Mouse (Mus musculus): ENCODE results near the gene 1700001P01Rik. TPM values are rescaled to one million over a fixed set of nuclear protein-coding genes. Genes with fewer than 3 reads are reported as not detected.

Gene 1700001P01Rik
- total and polyA plus RNA-seq, 3 experiments = 0.47 TPM; not detected in 2

DNA sequence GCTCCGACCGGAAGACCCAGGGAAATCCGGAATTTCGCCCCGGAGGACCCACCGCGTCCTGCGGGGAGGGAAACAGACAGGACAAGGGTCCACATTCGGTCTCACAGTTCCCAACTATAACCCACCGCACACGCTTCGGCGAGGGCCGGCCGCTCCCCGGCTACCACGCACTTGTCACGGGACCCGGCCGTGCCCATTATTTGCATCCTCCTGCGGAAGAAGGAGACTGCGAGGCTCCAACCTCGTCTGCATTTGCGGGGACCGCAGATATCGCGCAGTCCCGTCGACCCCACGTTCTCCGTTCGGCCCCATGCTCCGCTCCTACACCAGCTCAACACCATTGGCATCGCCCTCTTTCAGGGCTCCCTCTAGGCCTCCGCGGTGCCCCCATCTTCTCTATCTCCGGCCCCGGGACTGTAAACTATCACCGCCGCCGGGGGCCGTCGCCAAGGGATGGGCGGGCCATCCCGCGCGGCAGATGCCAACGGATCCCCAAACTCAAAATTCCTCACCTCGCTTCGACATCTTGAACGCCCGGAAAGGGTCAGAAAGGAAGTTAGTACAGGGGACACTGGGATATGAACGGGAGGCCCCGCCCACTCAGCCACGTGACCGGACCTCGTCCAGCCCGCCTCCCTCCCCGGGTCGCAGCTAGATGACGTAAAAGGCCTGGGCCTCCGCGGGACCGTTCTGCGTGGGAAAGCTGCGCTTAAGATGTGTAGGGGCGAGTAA, 6.3 kb upstream of the 1700001P01Rik start, which contains the start of gene Rpl23 (continued):
- peak; percentile 99 for TF ChIP-seq SIN3A (IDR thresholded peaks at IDR 0.05; ENCODE audit: low read length)
- TF ChIP-seq ZNF384 (IDR thresholded peaks at IDR 0.05; ENCODE audit: low read depth, low read length) = 0 out of 2 replicates have a peak, but pooled peaks have one; percentile 22
- TF ChIP-seq MXI1 (IDR thresholded peaks at IDR 0.05; ENCODE audit: low read depth, low read length) = peak; percentile 92
- TF ChIP-seq TBP (conservative IDR thresholded peaks at IDR 0.05; ENCODE audit: low read depth, low read length) = peak; percentile 97
- TF ChIP-seq BHLHE40 (IDR thresholded peaks at IDR 0.05; ENCODE audit: low read depth, low read length) = peak; percentile 87
- TF ChIP-seq JUN (IDR thresholded peaks at IDR 0.05; ENCODE audit: insufficient read depth, low read depth, low read length) = no peak; the same call in 1 of the 2 replicates
- peak; percentile 99 for TF ChIP-seq POLR2AphosphoS2 (IDR thresholded peaks at IDR 0.05; ENCODE audit: low read depth, low read length)
- TF ChIP-seq E2F4 (IDR thresholded peaks at IDR 0.05; ENCODE audit: insufficient replicate concordance, low read depth, low read length) = peak; percentile 89; the same call in 1 of the 2 replicates
- peak; percentile 98 for TF ChIP-seq KAT2A (IDR thresholded peaks at IDR 0.05; ENCODE audit: insufficient replicate concordance, low read length)
- peak; percentile 98 for TF ChIP-seq TCF12 (IDR thresholded peaks at IDR 0.05; ENCODE audit: low read depth, low read length)
- no peak for TF ChIP-seq EP300 (IDR thresholded peaks at IDR 0.05; ENCODE audit: low read length)
- peak; percentile 100 for TF ChIP-seq NELFE (IDR thresholded peaks at IDR 0.05; ENCODE audit: low read depth, low read length)

DNA sequence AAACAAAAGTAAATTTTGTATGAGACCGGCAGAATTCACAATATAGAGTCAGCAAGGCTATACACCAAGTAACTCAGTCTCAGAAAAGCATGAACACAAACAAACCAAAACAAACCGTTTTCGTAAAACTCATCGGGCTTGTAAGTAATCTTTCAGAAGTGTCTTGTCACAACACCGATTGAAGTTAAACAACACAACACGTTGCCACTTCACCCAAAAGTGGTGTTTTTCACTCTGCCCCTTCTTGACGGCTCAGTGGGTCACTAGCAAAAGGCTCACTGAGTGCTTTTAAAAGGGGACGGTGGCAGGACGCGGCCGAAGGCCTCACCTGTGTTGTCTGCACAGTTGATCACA, 5.7 kb upstream of the 1700001P01Rik start:
- H3K27ac ChIP-seq (ENCODE audit: insufficient read depth, low read depth) = peak overlapping the region; percentile 69
- no peak for DNase-seq (ENCODE audit: extremely low read depth)
- TF ChIP-seq POLR2A (IDR thresholded peaks at IDR 0.05; ENCODE audit: low read depth, low read length) (no peak), NELFE (IDR thresholded peaks at IDR 0.05; ENCODE audit: low read depth, low read length) (no peak), USF1 (IDR thresholded peaks at IDR 0.05; ENCODE audit: low read depth, low read length) (no peak), SMC3 (IDR thresholded peaks at IDR 0.05; ENCODE audit: low read depth, low read length) (no peak), EP300 (IDR thresholded peaks at IDR 0.05; ENCODE audit: low read length) (no peak), SIN3A (IDR thresholded peaks at IDR 0.05; ENCODE audit: low read length) (0 out of 2 replicates have a peak, but pooled peaks have one; percentile 17), MAZ (IDR thresholded peaks at IDR 0.05; ENCODE audit: low read depth, low read length) (no peak), MAFK (IDR thresholded peaks at IDR 0.05; ENCODE audit: insufficient replicate concordance, low read length) (no peak), RAD21 (IDR thresholded peaks at IDR 0.05; ENCODE audit: low read depth, low read length) (no peak)
- H3K9me3 ChIP-seq (replicated peaks; ENCODE audit: low read length) = peaks cover 4% of the 10 kb centered on the region
- peaks cover 8 to 39% of the 10 kb centered on the region in 2 experiments for H3K4me1 ChIP-seq (ENCODE audit: control insufficient read depth in 1 of 2, insufficient read depth in 2 of 2)
- peak overlapping the region; percentile 85 for H3K4me2 ChIP-seq (ENCODE audit: insufficient read depth, low read depth, poor library complexity, severe bottlenecking)
- peak overlapping the region; percentile 73 to 90 (median 83) for H3K4me3 ChIP-seq (replicated peaks in 1 of 3; ENCODE audit: low read depth in 2 of 3, low read length in 2 of 3, poor library complexity in 1 of 3)
- peaks cover 39% of the 10 kb centered on the region for H3K79me2 ChIP-seq (replicated peaks; ENCODE audit: control insufficient read depth, extremely low read depth, insufficient read depth, poor library complexity, severe bottlenecking)
- in situ Hi-C loops (cut with MboI; ENCODE audit: low pct_ligation_motif_present, low pct_unique_long_range_greater_than_20kb, low sequenced_read_pairs) = no loop called here
- no peaks in the 10 kb centered on the region for H3K27me3 ChIP-seq (replicated peaks)
- H3K36me3 ChIP-seq (replicated peaks in 1 of 2; ENCODE audit: control insufficient read depth in 1 of 2, insufficient read depth in 1 of 2, low read length in 1 of 2) = peaks cover 44 to 51% of the 10 kb centered on the region in 2 experiments
- dilution Hi-C loops (cut with MboI; ENCODE audit: extremely low pct_ligation_motif_present, extremely low pct_unique_long_range_greater_than_20kb, low sequenced_read_pairs) = no loop called here
- H3K9ac ChIP-seq (ENCODE audit: insufficient read depth, low read depth) = peak overlapping the region; percentile 90
